Mouse (Mus musculus) liver, embryonic 14 days (tissue): ENCODE measurements around the gene Mmp19. TPM values are rescaled to one million over a fixed set of nuclear protein-coding genes. Genes with fewer than 3 reads are reported as not detected.

Experiments used
- polyA plus RNA-seq: library from polyadenylated mRNA; depleted of rRNA; stranded (reverse); fragments of >200 nt; gene quantifications from 2 replicates; pipeline ENCODE4 v1.2.3, GENCODE M21; 2012; rRNA removed

Gene Mmp19
- polyA plus RNA-seq, result 7.4 and 9.2 TPM in 2 replicates

DNA sequence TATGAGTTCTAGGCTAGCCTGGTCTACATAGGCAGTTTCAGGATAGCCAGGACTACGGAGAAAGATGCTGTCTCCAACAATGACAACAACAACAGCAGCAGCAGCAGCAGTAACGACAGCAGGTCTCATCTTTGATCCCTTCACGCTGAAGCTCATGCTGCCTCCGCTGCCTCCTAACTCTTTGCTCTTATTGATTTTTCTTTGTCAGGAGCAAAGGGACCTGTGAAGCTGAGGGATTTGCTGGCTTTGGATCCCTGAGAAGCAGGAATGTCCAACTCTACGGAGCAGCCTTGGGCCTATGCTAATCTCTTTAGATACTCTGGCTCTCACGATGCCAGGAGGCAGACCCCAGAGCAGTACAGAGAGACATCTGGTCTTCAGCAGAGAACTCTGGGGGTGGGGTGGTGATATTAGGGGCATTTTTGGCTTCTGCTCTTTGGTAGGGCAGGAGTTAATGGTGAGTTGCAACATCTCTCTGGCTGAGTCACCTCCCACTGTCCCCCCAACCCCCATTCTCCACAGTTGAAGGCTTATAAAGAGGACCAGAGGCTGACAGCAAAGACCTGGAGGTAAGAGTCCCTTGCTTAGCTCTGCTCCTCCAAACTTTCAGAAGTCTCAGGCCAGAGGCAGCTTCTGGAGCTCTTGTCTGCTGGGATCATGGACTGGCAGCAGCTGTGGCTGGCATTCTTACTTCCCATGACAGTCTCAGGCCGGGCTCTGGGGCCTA, at the start of gene Mmp19:
Mmp19 (plus strand) TSS at position 513 of the 727 bp plus-strand sequence.

DNA sequence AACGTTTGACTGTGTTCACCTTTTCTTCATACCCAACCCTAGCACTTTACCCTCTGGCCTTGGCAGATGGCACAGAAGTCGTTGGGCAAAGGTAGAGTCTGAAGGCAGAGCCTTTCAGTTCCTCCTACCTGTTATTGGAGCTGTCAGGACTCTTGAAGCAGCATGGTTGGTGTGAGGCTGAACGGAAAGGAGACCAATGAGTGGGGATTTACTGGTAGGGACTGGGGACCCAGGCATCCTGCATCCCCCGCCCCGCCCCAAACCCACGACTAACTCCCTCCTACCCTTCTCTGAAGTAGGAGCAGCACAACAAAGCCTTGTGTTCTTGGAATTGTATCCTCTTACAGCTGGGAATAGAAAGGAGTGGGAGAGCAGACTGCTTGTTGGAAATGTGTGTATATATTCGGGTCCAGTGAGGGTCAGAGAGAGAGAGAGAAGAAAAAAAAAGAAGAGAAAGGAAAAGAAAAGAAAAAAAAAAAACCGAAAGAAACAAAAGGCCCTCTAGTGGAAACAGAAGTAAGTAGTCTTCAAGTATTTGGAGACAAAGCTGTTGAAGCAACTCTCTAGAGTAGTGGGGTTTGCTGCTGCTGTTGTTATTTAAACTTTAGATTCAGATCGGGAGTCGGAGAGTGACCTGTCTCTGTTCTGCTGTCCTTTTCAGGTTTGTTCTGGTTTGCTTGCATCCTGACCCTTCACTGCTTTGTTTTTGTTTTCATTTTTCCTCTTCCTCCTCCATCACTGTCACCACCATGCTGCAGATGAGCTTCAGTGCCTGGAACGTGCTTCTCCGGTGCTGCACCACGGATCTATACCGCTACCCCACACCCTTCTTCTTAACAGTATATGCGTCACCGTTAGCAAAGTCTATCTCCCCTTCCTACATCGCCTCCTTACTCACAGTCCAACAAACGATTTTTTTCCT, 45.8 kb upstream of the Mmp19 start, which contains the start of gene Dgka:
Dgka (minus strand) TSS at position 176 of the 922 bp plus-strand sequence.

DNA sequence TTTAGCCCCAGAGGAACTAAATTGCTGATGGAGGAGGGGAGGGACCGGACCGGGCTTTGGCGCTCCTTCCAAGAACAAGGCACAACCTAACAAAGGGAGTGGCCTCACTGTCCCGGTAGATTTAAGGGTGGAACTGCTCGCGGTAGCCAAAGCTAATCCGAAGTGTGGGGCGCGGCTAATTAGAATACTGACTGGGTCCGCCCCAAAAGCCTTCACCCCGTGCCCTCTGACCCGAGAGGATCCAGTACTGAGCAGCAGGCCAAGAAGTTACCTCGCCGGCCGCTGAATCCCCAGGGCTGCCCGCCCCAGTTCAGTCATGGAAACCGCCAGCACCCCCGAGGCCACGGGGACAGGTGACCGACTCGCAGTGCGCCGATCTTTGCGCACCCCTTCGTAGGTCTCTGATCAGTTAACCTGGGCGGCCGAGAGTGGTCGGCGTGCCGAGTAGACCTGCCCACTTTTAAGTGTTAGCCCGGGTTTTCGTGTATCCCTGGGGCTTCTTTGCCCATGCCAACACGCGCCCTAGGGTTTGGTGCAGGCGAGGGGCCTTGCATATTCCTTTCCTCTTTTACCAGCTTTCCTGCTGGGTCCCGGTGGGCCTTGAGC, 43.0 kb upstream of the Mmp19 start, which contains the start of gene Pym1:
Pym1 (plus strand) TSS at position 244 of the 606 bp plus-strand sequence.

DNA sequence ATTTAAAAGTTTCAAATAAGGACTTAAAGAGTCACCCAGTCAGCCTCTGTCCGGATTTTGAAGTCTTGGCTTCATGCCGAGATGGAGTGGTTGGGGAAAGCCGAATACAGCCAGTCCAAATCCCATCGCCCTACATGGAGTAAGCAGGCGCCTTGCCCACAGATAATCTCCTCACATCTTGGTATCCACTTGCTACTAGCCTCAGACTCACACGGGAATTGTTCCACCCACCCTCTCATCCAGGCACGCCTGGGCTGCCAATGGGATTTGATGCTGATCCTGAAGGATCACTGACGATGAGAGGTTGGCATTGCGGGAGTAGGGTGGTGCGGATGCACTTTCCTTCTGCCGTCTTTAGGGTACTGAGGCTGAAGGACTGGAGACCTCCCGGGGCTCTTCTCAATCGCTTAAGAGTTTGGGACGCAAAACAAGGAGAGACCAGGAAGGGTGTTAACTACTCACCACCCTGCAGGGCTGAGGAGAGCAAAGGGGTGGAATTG, 13.1 kb downstream of the Mmp19 start, which contains the start of gene Dnajc14:
Dnajc14 (plus strand) TSS at position 292 of the 500 bp plus-strand sequence.

DNA sequence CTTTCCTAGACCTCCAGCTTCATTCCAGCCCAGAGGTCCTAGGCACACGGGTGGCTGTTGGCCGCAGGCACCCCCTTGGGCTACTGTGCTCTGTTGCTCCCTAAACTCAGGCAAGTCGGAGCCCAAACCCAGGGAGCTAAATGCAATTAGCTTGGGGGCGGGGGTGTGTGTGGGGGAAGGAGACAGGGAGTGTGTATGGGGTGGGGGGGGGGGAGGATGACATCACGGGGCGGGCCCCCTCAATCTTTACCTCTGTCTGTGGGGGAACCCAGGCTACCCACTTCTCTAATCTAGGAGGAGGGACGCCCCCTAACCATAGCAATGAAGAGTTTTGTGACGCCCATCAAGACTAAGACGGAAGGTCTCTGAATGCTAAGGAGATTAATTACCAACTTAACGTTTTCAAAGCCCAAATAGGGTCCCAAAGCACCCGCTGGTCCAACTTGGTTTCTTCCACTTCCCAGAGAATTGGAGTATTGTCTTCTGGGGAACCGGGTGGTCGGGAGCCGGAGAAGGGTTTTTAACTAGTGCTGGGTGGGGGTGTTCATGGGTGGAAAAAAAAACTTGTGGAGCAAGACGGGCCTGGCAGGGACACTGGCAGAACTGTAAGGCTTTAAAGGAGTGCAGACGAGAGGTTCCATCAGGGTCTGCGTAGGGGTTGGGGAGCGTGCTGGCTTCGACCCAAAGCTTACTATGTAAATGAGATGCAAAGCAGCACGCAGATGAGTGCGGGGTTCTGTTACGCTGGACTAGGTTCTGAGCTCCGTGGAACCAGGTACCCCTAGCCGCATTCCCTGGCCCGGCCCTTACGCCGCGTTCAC, 13.8 kb downstream of the Mmp19 start, which contains the start of gene Tmem198b:
Tmem198b (minus strand) TSS at position 100 of the 821 bp plus-strand sequence.

DNA sequence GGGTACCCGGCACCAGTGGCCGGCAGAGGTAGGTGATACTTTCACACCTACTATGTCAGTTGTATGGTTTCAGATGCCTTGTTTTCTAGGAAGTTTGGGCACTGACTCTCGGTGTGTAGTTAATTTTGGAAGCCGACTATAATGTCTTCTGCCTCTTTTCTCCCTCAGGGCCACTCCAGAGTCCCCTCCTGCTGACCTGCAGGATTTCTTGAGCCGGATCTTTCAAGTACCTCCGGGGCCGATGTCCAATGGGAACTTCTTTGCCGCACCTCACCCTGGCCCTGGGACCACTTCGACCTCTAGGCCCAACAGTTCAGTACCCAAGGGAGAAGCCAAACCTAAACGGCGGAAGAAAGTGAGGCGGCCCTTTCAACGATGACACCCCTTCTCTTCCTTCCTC, 26.3 kb downstream of the Mmp19 start, which contains the start of gene Sarnp:
Sarnp (plus strand) TSS at position 301 of the 400 bp plus-strand sequence.

DNA sequence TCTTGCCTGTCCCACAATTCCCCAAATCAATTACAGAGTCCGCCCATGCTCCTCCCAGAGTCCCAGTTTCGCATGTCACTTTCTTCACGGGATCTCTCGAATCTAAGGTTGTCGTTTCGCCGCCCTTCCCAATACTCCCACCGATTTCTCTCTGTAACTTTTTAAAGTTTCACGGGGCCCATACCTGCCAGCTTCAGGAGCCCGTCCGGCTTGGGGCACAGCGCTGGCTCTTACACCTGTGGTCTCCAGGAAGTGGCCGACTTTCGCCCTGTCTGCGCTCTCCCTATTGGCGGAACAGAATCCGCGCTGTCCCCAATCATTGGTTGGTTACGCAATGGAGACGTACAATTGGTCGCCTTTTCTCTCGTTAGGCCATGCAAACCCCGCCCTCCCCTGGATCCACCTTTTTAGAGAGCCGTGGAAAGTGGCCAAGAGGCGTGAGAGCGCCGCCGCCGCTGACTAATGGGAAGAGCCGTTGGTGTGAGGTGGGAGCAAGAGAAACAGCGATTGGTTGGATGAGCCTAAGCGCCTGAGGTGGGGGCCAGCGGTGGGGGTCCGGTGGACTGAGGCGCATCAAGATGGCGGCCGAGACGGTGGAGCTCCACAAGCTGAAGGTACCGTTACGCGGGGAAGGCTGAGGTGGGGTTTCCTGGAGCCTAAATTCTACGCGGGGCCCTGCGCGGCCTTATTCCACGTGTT, 30.8 kb downstream of the Mmp19 start, which contains the start of gene Ormdl2:
Ormdl2 (minus strand) TSS at position 288 of the 699 bp plus-strand sequence.

Other genes starting within 250 kb of the Mmp19 start
- gene Zc3h10, start 243.1 kb upstream of the Mmp19 start, polyA plus RNA-seq, result 3.4 and 3.9 TPM in 2 replicates
- gene Rpl41, start 241.6 kb upstream of the Mmp19 start, polyA plus RNA-seq, result 2,339 and 2,756 TPM in 2 replicates
- 134 TPM in 2 replicates for gene Pa2g4, start 224.9 kb upstream of the Mmp19 start, polyA plus RNA-seq
- 1.6 and 1.8 TPM in 2 replicates for gene Erbb3, start 201.3 kb upstream of the Mmp19 start, polyA plus RNA-seq
- 772 and 943 TPM in 2 replicates for gene Rps26, start 164.2 kb upstream of the Mmp19 start, polyA plus RNA-seq
- gene Ikzf4, start 144.9 kb upstream of the Mmp19 start, polyA plus RNA-seq, result 0.10 and 0.13 TPM in 2 replicates
- 7.1 and 8.4 TPM in 2 replicates for gene Suox, start 116.8 kb upstream of the Mmp19 start, polyA plus RNA-seq
- 18.4 and 20.3 TPM in 2 replicates for gene Rab5b, start 94.6 kb upstream of the Mmp19 start, polyA plus RNA-seq
- gene Pmel, start 86.7 kb upstream of the Mmp19 start, polyA plus RNA-seq, result 0.24 and 0.29 TPM in 2 replicates
- gene Cdk2, start 85.9 kb upstream of the Mmp19 start, polyA plus RNA-seq, result 37.4 and 45.7 TPM in 2 replicates
- gene Dgka, start 46.1 kb upstream of the Mmp19 start, polyA plus RNA-seq, result 1.6 and 1.8 TPM in 2 replicates
- gene Pym1, start 43.0 kb upstream of the Mmp19 start, polyA plus RNA-seq, result 18.7 and 21.6 TPM in 2 replicates
- gene Dnajc14, start 13.2 kb downstream of the Mmp19 start, polyA plus RNA-seq, result 5.6 and 7.6 TPM in 2 replicates
- gene Tmem198b, start 13.5 kb downstream of the Mmp19 start, polyA plus RNA-seq, result 2.0 and 2.3 TPM in 2 replicates
- 77.4 and 83.9 TPM in 2 replicates for gene Sarnp, start 26.4 kb downstream of the Mmp19 start, polyA plus RNA-seq
- 43.0 and 48.9 TPM in 2 replicates for gene Ormdl2, start 30.7 kb downstream of the Mmp19 start, polyA plus RNA-seq
- gene Gdf11, start 100.8 kb downstream of the Mmp19 start, polyA plus RNA-seq, result 0.41 and 0.44 TPM in 2 replicates
- 31.3 TPM in 2 replicates for gene Cd63, start 110.1 kb downstream of the Mmp19 start, polyA plus RNA-seq
- gene Rdh5, start 132.0 kb downstream of the Mmp19 start, polyA plus RNA-seq, result 10.1 and 12.0 TPM in 2 replicates
- 91.9 and 94.0 TPM in 2 replicates for gene Bloc1s1, start 133.1 kb downstream of the Mmp19 start, polyA plus RNA-seq
- 0.12 and 0.69 TPM in 2 replicates for gene Itga7, start 142.9 kb downstream of the Mmp19 start, polyA plus RNA-seq
- 0.02 TPM in 2 replicates for gene Mettl7b, start 170.1 kb downstream of the Mmp19 start, polyA plus RNA-seq
- not detected in 2 replicates for gene Olfr9, start 198.5 kb downstream of the Mmp19 start, polyA plus RNA-seq
- gene Olfr763, start 219.9 kb downstream of the Mmp19 start, polyA plus RNA-seq, result not detected in 2 replicates
- not detected in 2 replicates for gene Olfr764-ps1, start 249.0 kb downstream of the Mmp19 start, polyA plus RNA-seq